13 mouse cellular contexts compared by ENCODE assay signal in genomic region chr2:130388796-130389195, GRCm38 (mm10). TPM values are rescaled to one million over a fixed set of nuclear protein-coding genes. Genes with fewer than 3 reads are reported as not detected.
DNase-seq lines count a peak whose midpoint lies in the region; ATAC-seq and TF ChIP-seq lines count a peak whose summit lies in the region.
"Had no signal": no experiment of that assay in that cellular context is flagged by ENCODE, and none has a peak within 500 bp of the region (broad histone marks: within the 10 kb centered on the region; RNA-seq: fewer than 3 reads in every experiment).

No protein-coding gene starts in this region.

- WGBS in embryonic facial prominence, embryonic 11.5 days, result 79% methylated on average over 2 of the region's 2 CpGs
- WGBS in embryonic facial prominence, embryonic 10.5 days, result 74% methylated on average over 2 of the region's 2 CpGs
- 54% methylated on average over 2 of the region's 2 CpGs for WGBS in liver, embryonic 14.5 days (ENCODE audit: insufficient replicate concordance)

- H3K27ac ChIP-seq in embryonic facial prominence, embryonic 11.5 days (replicated peaks; ENCODE audit: low read depth, low read length), result no peak overlapping the region
- no peak overlapping the region for H3K27ac ChIP-seq in embryonic facial prominence, embryonic 10.5 days (replicated peaks)
- H3K27ac ChIP-seq in liver, embryonic 14.5 days, result no peak overlapping the region
- H3K27ac ChIP-seq: heart, embryonic 13.5 days; limb, embryonic 15.5 days had no signal

- no peaks in the 10 kb centered on the region for H3K4me1 ChIP-seq in embryonic facial prominence, embryonic 11.5 days (ENCODE audit: control insufficient read depth, insufficient read depth, low read length)
- H3K4me1 ChIP-seq in embryonic facial prominence, embryonic 10.5 days, result no peaks in the 10 kb centered on the region
- no peaks in the 10 kb centered on the region for H3K4me1 ChIP-seq in liver, embryonic 14.5 days (replicated peaks; ENCODE audit: control insufficient read depth in 2 of 2, insufficient read depth in 2 of 2, low read length in 1 of 2)
- H3K4me1 ChIP-seq: heart, embryonic 13.5 days; limb, embryonic 15.5 days had no signal

- H3K9ac ChIP-seq in embryonic facial prominence, embryonic 11.5 days (replicated peaks; ENCODE audit: low read length), result no peak overlapping the region
- no peak overlapping the region for H3K9ac ChIP-seq in liver, embryonic 14.5 days (replicated peaks)
- H3K9ac ChIP-seq: heart, embryonic 13.5 days; limb, embryonic 15.5 days had no signal

- peak; percentile 8 for DNase-seq in embryonic facial prominence, embryonic 11.5 days (ENCODE audit: low spot score)
- no peak for DNase-seq in embryonic facial prominence, embryonic 10.5 days (ENCODE audit: low spot score)
- no peak for DNase-seq in liver, embryonic 14.5 days (ENCODE audit: low read depth in 3 of 3, low spot score in 3 of 3)
- no peak for DNase-seq in liver
- peak; percentile 53 for DNase-seq in ES-CJ7 (ENCODE audit: low read depth, low spot score)
- DNase-seq in layer of hippocampus, postnatal 14 days (ENCODE audit: low spot score in 2 of 2), result no peak
- DNase-seq in kidney, postnatal 10 days, result no peak
- DNase-seq: midbrain, embryonic 14.5 days had no signal

- no peak overlapping the region for H3K4me2 ChIP-seq in embryonic facial prominence, embryonic 11.5 days (ENCODE audit: low read depth, low read length)
- no peak overlapping the region for H3K4me2 ChIP-seq in liver, embryonic 14.5 days (ENCODE audit: low read depth)
- H3K4me2 ChIP-seq: heart, embryonic 13.5 days; limb, embryonic 15.5 days had no signal

- no peaks in the 10 kb centered on the region for H3K27me3 ChIP-seq in embryonic facial prominence, embryonic 11.5 days (ENCODE audit: control insufficient read depth, insufficient read depth, low read length)
- H3K27me3 ChIP-seq in embryonic facial prominence, embryonic 10.5 days (replicated peaks; ENCODE audit: low read depth, poor library complexity, severe bottlenecking), result no peaks in the 10 kb centered on the region
- no peaks in the 10 kb centered on the region for H3K27me3 ChIP-seq in liver, embryonic 14.5 days (ENCODE audit: control insufficient read depth, insufficient read depth, low read length)
- H3K27me3 ChIP-seq: limb, embryonic 15.5 days had no signal

- no peak for TF ChIP-seq EP300 in liver, embryonic 14.5 days (IDR thresholded peaks at IDR 0.05; ENCODE audit: low read depth)

- no peaks in the 10 kb centered on the region for H3K9me3 ChIP-seq in embryonic facial prominence, embryonic 11.5 days (replicated peaks; ENCODE audit: control insufficient read depth, low read length)
- H3K9me3 ChIP-seq in embryonic facial prominence, embryonic 10.5 days, result 0 out of 2 replicates have a peak, but pooled peaks cover 2% of the 10 kb centered on the region
- no peaks in the 10 kb centered on the region for H3K9me3 ChIP-seq in liver, embryonic 14.5 days (ENCODE audit: control insufficient read depth, low read length)
- H3K9me3 ChIP-seq: heart, embryonic 13.5 days; limb, embryonic 15.5 days had no signal

- no peak overlapping the region for H3K4me3 ChIP-seq in embryonic facial prominence, embryonic 11.5 days (ENCODE audit: low read depth, low read length)
- H3K4me3 ChIP-seq in embryonic facial prominence, embryonic 10.5 days, result no peak overlapping the region
- no peak overlapping the region for H3K4me3 ChIP-seq in liver, embryonic 14.5 days (ENCODE audit: insufficient read depth in 1 of 2, low read depth in 2 of 2, low read length in 2 of 2)
- H3K4me3 ChIP-seq: heart, embryonic 13.5 days; limb, embryonic 15.5 days had no signal

- TF ChIP-seq CTCF in liver, embryonic 14.5 days (IDR thresholded peaks at IDR 0.05; ENCODE audit: low read depth), result peak; percentile 37; the same call in 1 of the 2 replicates

- H3K36me3 ChIP-seq in embryonic facial prominence, embryonic 11.5 days (replicated peaks; ENCODE audit: control insufficient read depth, insufficient read depth, low read depth, low read length), result no peaks in the 10 kb centered on the region
- H3K36me3 ChIP-seq in embryonic facial prominence, embryonic 10.5 days (replicated peaks), result peaks cover 33% of the 10 kb centered on the region
- no peaks in the 10 kb centered on the region for H3K36me3 ChIP-seq in liver, embryonic 14.5 days (replicated peaks; ENCODE audit: control insufficient read depth, insufficient read depth, low read depth)

- ATAC-seq in embryonic facial prominence, embryonic 11.5 days (replicated peaks; ENCODE audit: insufficient number of reproducible peaks, low FRiP score, low TSS enrichment, low read depth), result no peak
- ATAC-seq in liver, embryonic 14.5 days (ENCODE audit: insufficient read depth), result no peak
- peak; percentile 78 for ATAC-seq in megakaryocyte-erythroid progenitor cell, adult 5-6 weeks (replicated peaks; ENCODE audit: low FRiP score, low TSS enrichment, poor library complexity, severe bottlenecking)

RNA-seq across cellular contexts. Expression of gene Cpxm1, which starts 8.6 kb away (rescaled TPM):
- polyA plus RNA-seq in embryonic facial prominence, embryonic 11.5 days (2014; fragmentation: Nextera tagmentation; extraction: Ambion mirVana), result 53.0 and 54.3 TPM in 2 replicates
- 63.6 and 69.7 TPM in 2 replicates for polyA plus RNA-seq in embryonic facial prominence, embryonic 10.5 days (2016; fragmentation: Nextera tagmentation; extraction: Ambion mirVana)
- 1.3 and 2.3 TPM in 2 replicates for polyA plus RNA-seq in liver, embryonic 14.5 days (2012; rRNA removed)
- 1.5 and 1.9 TPM in 2 replicates for polyA plus RNA-seq in liver, embryonic 14.5 days (2014; fragmentation: Nextera tagmentation; extraction: Ambion mirVana)
- 0.30 and 3.3 TPM in 2 replicates for total RNA-seq in megakaryocyte-erythroid progenitor cell, adult 5-6 weeks (2014; fragmentation: Nextera tagmentation)
- total RNA-seq in megakaryocyte-erythroid progenitor cell, adult 5-6 weeks (2017), result 4.0 TPM in 1 of 2 replicates, not detected in the other
- total RNA-seq in layer of hippocampus, postnatal 14 days (2021), result 10 to 100 TPM; 11.8 to 14.1 TPM

RNA-seq across cellular contexts. Expression of gene Gm28372, which starts 16.2 kb away (rescaled TPM):
- not detected in 2 replicates for polyA plus RNA-seq in embryonic facial prominence, embryonic 11.5 days (2014; fragmentation: Nextera tagmentation; extraction: Ambion mirVana)
- 0.08 TPM in 1 of 2 replicates, not detected in the other for polyA plus RNA-seq in embryonic facial prominence, embryonic 10.5 days (2016; fragmentation: Nextera tagmentation; extraction: Ambion mirVana)
- not detected in 2 replicates for polyA plus RNA-seq in liver, embryonic 14.5 days (2012; rRNA removed)
- polyA plus RNA-seq in liver, embryonic 14.5 days (2014; fragmentation: Nextera tagmentation; extraction: Ambion mirVana), result not detected in 2 replicates
- total RNA-seq in megakaryocyte-erythroid progenitor cell, adult 5-6 weeks (2014; fragmentation: Nextera tagmentation), result not detected in 2 replicates
- not detected in 2 replicates for total RNA-seq in megakaryocyte-erythroid progenitor cell, adult 5-6 weeks (2017)
- not detected for total RNA-seq in layer of hippocampus, postnatal 14 days (2021)
- total RNA-seq: layer of hippocampus, postnatal 10 days had no signal
- polyA plus RNA-seq: embryonic facial prominence, embryonic 14.5 days; heart, embryonic 13.5 days; limb, embryonic 15.5 days; midbrain, embryonic 14.5 days had no signal

RNA-seq across cellular contexts. Expression of gene 1700020A23Rik, which starts 16.3 kb away (rescaled TPM):
- not detected in 2 replicates for polyA plus RNA-seq in embryonic facial prominence, embryonic 11.5 days (2014; fragmentation: Nextera tagmentation; extraction: Ambion mirVana)
- polyA plus RNA-seq in embryonic facial prominence, embryonic 10.5 days (2016; fragmentation: Nextera tagmentation; extraction: Ambion mirVana), result not detected in 2 replicates
- not detected in 2 replicates for polyA plus RNA-seq in liver, embryonic 14.5 days (2012; rRNA removed)
- polyA plus RNA-seq in liver, embryonic 14.5 days (2014; fragmentation: Nextera tagmentation; extraction: Ambion mirVana), result not detected in 2 replicates
- total RNA-seq in megakaryocyte-erythroid progenitor cell, adult 5-6 weeks (2014; fragmentation: Nextera tagmentation), result not detected in 2 replicates
- total RNA-seq in megakaryocyte-erythroid progenitor cell, adult 5-6 weeks (2017), result not detected in 2 replicates
- total RNA-seq in layer of hippocampus, postnatal 14 days (2021), result not detected
- total RNA-seq: layer of hippocampus, postnatal 10 days had no signal
- polyA plus RNA-seq: embryonic facial prominence, embryonic 14.5 days; heart, embryonic 13.5 days; limb, embryonic 15.5 days; midbrain, embryonic 14.5 days had no signal

RNA-seq across cellular contexts. Expression of gene Tmem239, which starts 17.5 kb away (rescaled TPM):
- not detected in 2 replicates for polyA plus RNA-seq in embryonic facial prominence, embryonic 11.5 days (2014; fragmentation: Nextera tagmentation; extraction: Ambion mirVana)
- polyA plus RNA-seq in embryonic facial prominence, embryonic 10.5 days (2016; fragmentation: Nextera tagmentation; extraction: Ambion mirVana), result not detected in 2 replicates
- not detected in 2 replicates for polyA plus RNA-seq in liver, embryonic 14.5 days (2012; rRNA removed)
- not detected in 2 replicates for polyA plus RNA-seq in liver, embryonic 14.5 days (2014; fragmentation: Nextera tagmentation; extraction: Ambion mirVana)
- total RNA-seq in megakaryocyte-erythroid progenitor cell, adult 5-6 weeks (2014; fragmentation: Nextera tagmentation), result not detected in 2 replicates
- not detected in 2 replicates for total RNA-seq in megakaryocyte-erythroid progenitor cell, adult 5-6 weeks (2017)
- total RNA-seq in layer of hippocampus, postnatal 14 days (2021), result not detected
- total RNA-seq: layer of hippocampus, postnatal 10 days had no signal
- polyA plus RNA-seq: embryonic facial prominence, embryonic 14.5 days; midbrain, embryonic 14.5 days had no signal

RNA-seq across cellular contexts. Expression of gene Vps16, which starts 35.3 kb away (rescaled TPM):
- polyA plus RNA-seq in embryonic facial prominence, embryonic 11.5 days (2014; fragmentation: Nextera tagmentation; extraction: Ambion mirVana), result 81.9 and 84.8 TPM in 2 replicates
- polyA plus RNA-seq in embryonic facial prominence, embryonic 10.5 days (2016; fragmentation: Nextera tagmentation; extraction: Ambion mirVana), result 112 and 122 TPM in 2 replicates
- polyA plus RNA-seq in liver, embryonic 14.5 days (2012; rRNA removed), result 34.1 and 38.3 TPM in 2 replicates
- polyA plus RNA-seq in liver, embryonic 14.5 days (2014; fragmentation: Nextera tagmentation; extraction: Ambion mirVana), result 26.8 and 31.3 TPM in 2 replicates
- 150 and 199 TPM in 2 replicates for total RNA-seq in megakaryocyte-erythroid progenitor cell, adult 5-6 weeks (2014; fragmentation: Nextera tagmentation)
- 123 and 151 TPM in 2 replicates for total RNA-seq in megakaryocyte-erythroid progenitor cell, adult 5-6 weeks (2017)
- total RNA-seq in layer of hippocampus, postnatal 14 days (2021), result 10 to 100 TPM; 85.3 to 87.5 TPM

Comparison
In these comparisons a context has a peak if more than half of its experiments do, and no peak if none do; other contexts are left out.
1. DNase-seq: peak in embryonic facial prominence, embryonic 11.5 days (single experiment) and ES-CJ7 (single experiment); none in embryonic facial prominence, embryonic 10.5 days (single experiment), liver, embryonic 14.5 days (0 of 3), liver (single experiment), layer of hippocampus, postnatal 14 days (0 of 2) and kidney, postnatal 10 days (single experiment).
2. RNA of gene Cpxm1, which starts 8.6 kb away (polyA plus RNA-seq): 63.6 to 69.7 TPM in embryonic facial prominence, embryonic 10.5 days and 53.0 to 54.3 TPM in embryonic facial prominence, embryonic 11.5 days; 1.3 to 2.3 TPM in liver, embryonic 14.5 days; every median in the first group is over 10 times any median in the second.